ENCODE assay signal across 9 mouse cellular contexts in the genomic region with DNA sequence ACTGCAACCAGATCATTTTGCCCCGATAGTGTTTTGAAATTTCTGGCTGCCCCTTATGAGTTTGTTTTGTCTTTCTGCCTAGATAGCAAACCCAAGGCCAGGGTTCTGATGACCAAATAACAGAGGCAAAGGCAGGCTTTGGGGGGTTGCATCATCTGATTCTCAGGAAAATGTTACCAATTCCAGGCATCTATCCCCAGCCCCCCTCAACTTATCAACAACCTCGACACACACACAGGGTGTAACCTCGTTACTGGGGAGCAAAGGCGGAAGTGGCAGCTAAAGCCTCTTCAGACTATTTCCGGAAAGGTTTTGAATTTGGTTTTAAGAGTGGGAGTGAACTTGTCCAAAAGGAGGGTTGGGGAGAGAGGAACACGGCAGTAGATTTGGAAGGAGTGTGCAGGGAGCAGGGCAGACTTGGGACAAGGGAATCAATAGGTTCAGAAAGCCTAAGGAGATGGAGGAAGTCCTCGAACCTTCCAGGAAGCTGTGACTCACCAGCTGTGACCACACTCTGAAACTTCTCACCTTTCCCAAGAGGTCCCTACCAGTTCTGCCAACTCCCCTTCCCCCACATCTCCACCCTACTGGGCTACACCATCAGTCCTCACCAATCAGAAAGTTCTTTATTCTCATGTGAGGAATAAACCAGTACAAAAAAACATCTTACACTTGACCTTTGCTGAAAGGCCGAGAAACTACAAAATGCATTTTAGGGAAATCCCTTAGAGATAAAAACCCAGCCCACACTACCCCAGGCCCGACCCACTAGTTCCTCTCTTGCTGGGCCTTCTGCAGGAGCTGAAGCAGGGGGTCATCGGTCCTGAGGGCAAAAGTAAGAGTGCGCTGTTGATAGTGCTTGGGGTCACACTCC. TPM values are rescaled to one million over a fixed set of nuclear protein-coding genes. Genes with fewer than 3 reads are reported as not detected.
DNase-seq lines count a peak whose midpoint lies in the region; ATAC-seq and TF ChIP-seq lines count a peak whose summit lies in the region.
"Had no signal": no experiment of that assay in that cellular context is flagged by ENCODE, and none has a peak within 500 bp of the region (broad histone marks: within the 10 kb centered on the region; RNA-seq: fewer than 3 reads in every experiment).

No protein-coding gene starts in this region.

- H3K9ac ChIP-seq in intestine, postnatal 0 days (ENCODE audit: low read depth, low read length): no peak overlapping the region
- H3K9ac ChIP-seq in intestine, embryonic 16.5 days (ENCODE audit: low read depth, low read length): no peak overlapping the region
- no peak overlapping the region for H3K9ac ChIP-seq in lung, postnatal 0 days (replicated peaks; ENCODE audit: low read depth)
- H3K9ac ChIP-seq in neural tube, embryonic 15.5 days (replicated peaks): no peak overlapping the region

- peaks cover 15% of the 10 kb centered on the region; the same call in 1 of the 2 replicates for H3K4me1 ChIP-seq in intestine, postnatal 0 days (replicated peaks; ENCODE audit: control insufficient read depth, insufficient read depth, low read length)
- H3K4me1 ChIP-seq in intestine, embryonic 16.5 days (ENCODE audit: control insufficient read depth, insufficient read depth, low read length): peaks cover 5% of the 10 kb centered on the region
- peaks cover 86% of the 10 kb centered on the region for H3K4me1 ChIP-seq in erythroblast, embryonic 14.5 days (ENCODE audit: control insufficient read depth)
- H3K4me1 ChIP-seq in lung, postnatal 0 days (ENCODE audit: insufficient read depth, low read depth, low read length): peaks cover 28% of the 10 kb centered on the region
- no peaks in the 10 kb centered on the region for H3K4me1 ChIP-seq in neural tube, embryonic 15.5 days

- H3K36me3 ChIP-seq in intestine, postnatal 0 days (ENCODE audit: control insufficient read depth, insufficient read depth): peaks cover 22% of the 10 kb centered on the region; the same call in 1 of the 2 replicates
- 0 out of 2 replicates have a peak, but pooled peaks cover 2% of the 10 kb centered on the region for H3K36me3 ChIP-seq in intestine, embryonic 16.5 days (ENCODE audit: control insufficient read depth, insufficient read depth, low read length)
- peaks cover 100% of the 10 kb centered on the region for H3K36me3 ChIP-seq in erythroblast, embryonic 14.5 days (ENCODE audit: control insufficient read depth)
- H3K36me3 ChIP-seq in lung, postnatal 0 days (ENCODE audit: insufficient read depth, low read length): no peaks in the 10 kb centered on the region; the same call in 1 of the 2 replicates
- peaks cover 22% of the 10 kb centered on the region for H3K36me3 ChIP-seq in neural tube, embryonic 15.5 days

- 73% methylated on average over 11 of the region's 11 CpGs for WGBS in intestine, postnatal 0 days
- WGBS in intestine, embryonic 16.5 days: 83% methylated on average over 11 of the region's 11 CpGs
- 48% methylated on average over 11 of the region's 11 CpGs for WGBS in lung, postnatal 0 days
- WGBS in neural tube, embryonic 15.5 days: 91% methylated on average over 11 of the region's 11 CpGs

- H3K4me3 ChIP-seq in intestine, postnatal 0 days (ENCODE audit: low read depth, low read length): no peak overlapping the region
- H3K4me3 ChIP-seq in intestine, embryonic 16.5 days (ENCODE audit: low read length): no peak overlapping the region
- peak overlapping the region; percentile 51 for H3K4me3 ChIP-seq in erythroblast, embryonic 14.5 days (replicated peaks)
- no peak overlapping the region for H3K4me3 ChIP-seq in lung, postnatal 0 days (ENCODE audit: low read depth, low read length)
- no peak overlapping the region for H3K4me3 ChIP-seq in neural tube, embryonic 15.5 days (replicated peaks)

- no peak for ATAC-seq in intestine, postnatal 0 days
- ATAC-seq in intestine, embryonic 16.5 days: no peak
- ATAC-seq in lung, postnatal 0 days: peak; percentile 65
- ATAC-seq in neural tube, embryonic 15.5 days (ENCODE audit: low FRiP score): no peak

- peak; percentile 63 for TF ChIP-seq EP300 in lung, postnatal 0 days (IDR thresholded peaks at IDR 0.05)

- no peaks in the 10 kb centered on the region for H3K27me3 ChIP-seq in intestine, postnatal 0 days (replicated peaks; ENCODE audit: control insufficient read depth, insufficient read depth, low read length)
- no peaks in the 10 kb centered on the region for H3K27me3 ChIP-seq in intestine, embryonic 16.5 days (replicated peaks; ENCODE audit: control insufficient read depth, insufficient read depth, low read length)
- no peaks in the 10 kb centered on the region for H3K27me3 ChIP-seq in erythroblast, embryonic 14.5 days (ENCODE audit: control insufficient read depth)
- no peaks in the 10 kb centered on the region for H3K27me3 ChIP-seq in lung, postnatal 0 days (replicated peaks; ENCODE audit: insufficient read depth, low read length)
- no peaks in the 10 kb centered on the region for H3K27me3 ChIP-seq in neural tube, embryonic 15.5 days (replicated peaks)

- H3K9me3 ChIP-seq in intestine, postnatal 0 days (ENCODE audit: control insufficient read depth): no peaks in the 10 kb centered on the region
- H3K9me3 ChIP-seq in intestine, embryonic 16.5 days (ENCODE audit: control insufficient read depth, low read length): no peaks in the 10 kb centered on the region
- peaks cover 2% of the 10 kb centered on the region for H3K9me3 ChIP-seq in erythroblast, embryonic 14.5 days (ENCODE audit: control insufficient read depth, low read length)
- no peaks in the 10 kb centered on the region for H3K9me3 ChIP-seq in lung, postnatal 0 days (ENCODE audit: low read length)
- H3K9me3 ChIP-seq in neural tube, embryonic 15.5 days (replicated peaks): no peaks in the 10 kb centered on the region

- H3K4me2 ChIP-seq in intestine, postnatal 0 days (replicated peaks; ENCODE audit: low read depth): no peak overlapping the region
- H3K4me2 ChIP-seq in intestine, embryonic 16.5 days (ENCODE audit: low read depth, low read length): no peak overlapping the region
- no peak overlapping the region for H3K4me2 ChIP-seq in lung, postnatal 0 days (replicated peaks; ENCODE audit: low read depth, low read length)
- no peak overlapping the region for H3K4me2 ChIP-seq in neural tube, embryonic 15.5 days

- TF ChIP-seq CTCF in intestine, postnatal 0 days (IDR thresholded peaks at IDR 0.05; ENCODE audit: low read depth): no peak
- TF ChIP-seq CTCF in lung, postnatal 0 days (IDR thresholded peaks at IDR 0.05): no peak

- 0 out of 2 replicates have a peak overlapping the region, but pooled peaks have one; percentile 54 for H3K27ac ChIP-seq in intestine, postnatal 0 days (ENCODE audit: low read depth, low read length)
- H3K27ac ChIP-seq in intestine, embryonic 16.5 days (ENCODE audit: low read length): no peak overlapping the region
- H3K27ac ChIP-seq in lung, postnatal 0 days (ENCODE audit: low read length): peak overlapping the region; percentile 86
- H3K27ac ChIP-seq in neural tube, embryonic 15.5 days (replicated peaks): no peak overlapping the region

- peak; percentile 84 for DNase-seq in lung, postnatal 0 days (ENCODE audit: low spot score)
- peak; percentile 51 for DNase-seq in thymus, postnatal 14 days
- DNase-seq in right cerebral cortex, postnatal 14 days: no peak
- DNase-seq in kidney, postnatal 4 days: no peak
- DNase-seq: left cerebral cortex, postnatal 4 days had no signal

RNA-seq across cellular contexts. Expression of gene St3gal4, which starts 5.0 kb away (rescaled TPM):
- 242 and 257 TPM in 2 replicates for polyA plus RNA-seq in intestine, postnatal 0 days (2015; fragmentation: Nextera tagmentation; extraction: Ambion mirVana)
- polyA plus RNA-seq in intestine, embryonic 16.5 days (2015; fragmentation: Nextera tagmentation; extraction: Ambion mirVana): 250 and 291 TPM in 2 replicates
- 2.7 and 3.7 TPM in 2 replicates for polyA plus RNA-seq in erythroblast, embryonic 14.5 days (2012)
- 50.0 and 55.7 TPM in 2 replicates for polyA plus RNA-seq in lung, postnatal 0 days (2015; fragmentation: Nextera tagmentation; extraction: Ambion mirVana)
- 11.4 and 15.6 TPM in 2 replicates for polyA plus RNA-seq in neural tube, embryonic 15.5 days (2015; fragmentation: Nextera tagmentation; extraction: Ambion mirVana)

RNA-seq across cellular contexts. Expression of gene Dcps, which starts 51.8 kb away (rescaled TPM):
- 25.7 and 26.1 TPM in 2 replicates for polyA plus RNA-seq in intestine, postnatal 0 days (2015; fragmentation: Nextera tagmentation; extraction: Ambion mirVana)
- 73.5 and 88.2 TPM in 2 replicates for polyA plus RNA-seq in intestine, embryonic 16.5 days (2015; fragmentation: Nextera tagmentation; extraction: Ambion mirVana)
- 11.0 and 14.3 TPM in 2 replicates for polyA plus RNA-seq in erythroblast, embryonic 14.5 days (2012)
- 39.4 and 44.4 TPM in 2 replicates for polyA plus RNA-seq in lung, postnatal 0 days (2015; fragmentation: Nextera tagmentation; extraction: Ambion mirVana)
- polyA plus RNA-seq in neural tube, embryonic 15.5 days (2015; fragmentation: Nextera tagmentation; extraction: Ambion mirVana): 69.1 and 73.7 TPM in 2 replicates

Comparison
In these comparisons a context has a peak if more than half of its experiments do, and no peak if none do; other contexts are left out.
1. H3K27ac ChIP-seq: peak in intestine, postnatal 0 days (single experiment) and lung, postnatal 0 days (single experiment); none in intestine, embryonic 16.5 days (single experiment) and neural tube, embryonic 15.5 days (single experiment).
2. DNase-seq: peak in lung, postnatal 0 days (single experiment) and thymus, postnatal 14 days (single experiment); none in right cerebral cortex, postnatal 14 days (single experiment) and kidney, postnatal 4 days (0 of 2).